Mouse (Mus musculus) kidney, postnatal 0 days (tissue): ENCODE results near the gene Adarb1. TPM values are rescaled to one million over a fixed set of nuclear protein-coding genes. Genes with fewer than 3 reads are reported as not detected.

Experiments used
- ATAC-seq: fragments of 200-750 bp; cut with Nextera tagmentation; replicated peaks from 2 replicates; pipeline ENCODE4 v1.8.0; 2017; ENCODE audit warnings: low read depth, moderate number of reproducible peaks, moderate TSS enrichment, moderate library complexity; ENCODE audit not compliant: low FRiP score
- DNase-seq: peaks from one replicate; pipeline ENCODE4 v3.0.0-alpha.2; 2016; ENCODE audit warnings: low spot score
- H3K27ac ChIP-seq: fragments of 300-500 bp; sonication (generic); 2 replicates; pipeline ENCODE4 v1.5.1; 2014; ENCODE audit warnings: mild to moderate bottlenecking
- H3K27me3 ChIP-seq: fragments of 300-500 bp; sonication (generic); 2 replicates; pipeline ENCODE4 v1.6.1; 2014; ENCODE audit warnings: low read length, mixed read lengths; ENCODE audit not compliant: insufficient read depth
- H3K36me3 ChIP-seq: fragments of 300-500 bp; sonication (generic); 2 replicates; pipeline ENCODE4 v1.6.1; 2014; ENCODE audit warnings: low read length, mixed read lengths; ENCODE audit not compliant: insufficient read depth
- H3K4me1 ChIP-seq: fragments of 300-500 bp; sonication (generic); replicated peaks from 2 replicates; pipeline ENCODE4 v1.6.1; 2014; ENCODE audit warnings: antibody characterized with exemption, low read length, mixed read lengths; ENCODE audit not compliant: insufficient read depth
- H3K4me2 ChIP-seq: fragments of 300-500 bp; sonication (generic); 2 replicates; pipeline ENCODE4 v1.6.1; 2014; ENCODE audit warnings: mild to moderate bottlenecking, low read length, moderate library complexity, mixed read lengths
- H3K4me3 ChIP-seq: fragments of 300-500 bp; sonication (generic); replicated peaks from 2 replicates; pipeline ENCODE4 v1.5.1; 2014; ENCODE audit warnings: low read depth, low read length
- H3K9ac ChIP-seq: fragments of 300-500 bp; sonication (generic); 2 replicates; pipeline ENCODE4 v1.6.1; 2014; ENCODE audit warnings: low read depth, low read length
- H3K9me3 ChIP-seq: fragments of 300-500 bp; sonication (generic); replicated peaks from 2 replicates; pipeline ENCODE4 v1.6.1; 2016; ENCODE audit warnings: low read length, inconsistent platforms, mixed read lengths
- CTCF ChIP-seq: IDR thresholded peaks from 2 replicates; pipeline ENCODE4 v1.5.1; 2016; ENCODE audit warnings: antibody characterized with exemption, low read depth, mild to moderate bottlenecking, moderate library complexity
- WGBS: fragments of 180-500 bp; shearing (Covaris S2); extraction: QIAGEN DNeasy Blood & Tissue Kit; methylation state at CpG from one replicate; pipeline ENCODE4 v1.1.7; 2014; 5-methylcytosine and 5-hydroxymethylcytosine counted together
- polyA plus RNA-seq: library from polyadenylated mRNA; unstranded; fragments of >200 nt; fragmentation: Nextera tagmentation; extraction: Ambion mirVana; gene quantifications from 2 replicates; pipeline ENCODE4 v1.2.1, GENCODE M21; 2015

Adarb1 gene
- polyA plus RNA-seq = 4.6 TPM in 2 replicates

GRCm38 (mm10) chr10:77418138-77418537 lies at the start of gene Adarb1:
Gene Adarb1 (minus strand): TSS chr10:77418270.
- Histone ChIP-seq H3K36me3 (no peaks in the 10 kb centered on the region), H3K9ac (peak within 1 kb of the TSS; percentile 44), H3K27ac (no peak within 1 kb of the TSS), H3K27me3 (0 out of 2 replicates have a peak, but pooled peaks cover 13% of the 10 kb centered on the region), H3K9me3 (no peaks in the 10 kb centered on the region), H3K4me2 (peak within 1 kb of the TSS; percentile 98), H3K4me3 (peak within 1 kb of the TSS; percentile 77), H3K4me1 (peaks cover 5% of the 10 kb centered on the region; the same call in 1 of the 2 replicates)
- TF ChIP-seq CTCF = no peak
- peak; percentile 88 for DNase-seq
- peak; percentile 89 for ATAC-seq
- WGBS = under 1% methylated on average over 48 of the region's 57 CpGs

- Histone ChIP-seq H3K36me3 (no peaks in the 10 kb centered on the region), H3K27ac (no peak overlapping the region), H3K9me3 (no peaks in the 10 kb centered on the region), H3K9ac (no peak overlapping the region), H3K4me1 (no peaks in the 10 kb centered on the region), H3K27me3 (no peaks in the 10 kb centered on the region), H3K4me2 (no peak overlapping the region), H3K4me3 (no peak overlapping the region)
- ATAC-seq (no peak), DNase-seq (no peak)
- WGBS = 84% methylated on average over 6 of the region's 6 CpGs
- TF ChIP-seq CTCF = no peak
Observed at GRCm38 (mm10) chr10:77467407-77467806, 49.3 kb upstream of the Adarb1 start.

GRCm38 (mm10) chr10:77465902-77466301 lies 47.8 kb upstream of the Adarb1 start:
- 68% methylated on average over 5 of the region's 5 CpGs for WGBS
- no peak overlapping the region for H3K4me2 ChIP-seq
- no peak for TF ChIP-seq CTCF
- ATAC-seq (no peak), DNase-seq (no peak)
- H3K27ac ChIP-seq = no peak overlapping the region
- no peak overlapping the region for H3K4me3 ChIP-seq
- no peaks in the 10 kb centered on the region for H3K9me3 ChIP-seq
- H3K9ac ChIP-seq = no peak overlapping the region
- no peaks in the 10 kb centered on the region for H3K4me1 ChIP-seq
- no peaks in the 10 kb centered on the region for H3K36me3 ChIP-seq
- H3K27me3 ChIP-seq = no peaks in the 10 kb centered on the region

- Histone ChIP-seq H3K27ac (no peak overlapping the region), H3K36me3 (no peaks in the 10 kb centered on the region), H3K4me2 (no peak overlapping the region), H3K9ac (no peak overlapping the region), H3K4me1 (no peaks in the 10 kb centered on the region), H3K27me3 (no peaks in the 10 kb centered on the region), H3K4me3 (no peak overlapping the region), H3K9me3 (no peaks in the 10 kb centered on the region)
- TF ChIP-seq CTCF = no peak
- DNase-seq (peak; percentile 28), ATAC-seq (0 out of 2 replicates have a peak, but pooled peaks have one; percentile 23)
- 69% methylated on average over 10 of the region's 10 CpGs for WGBS
Observed at GRCm38 (mm10) chr10:77464181-77464936, 46.3 kb upstream of the Adarb1 start.

GRCm38 (mm10) chr10:77461161-77461560 lies 43.1 kb upstream of the Adarb1 start:
- H3K4me2 ChIP-seq = no peak overlapping the region
- H3K4me3 ChIP-seq = no peak overlapping the region
- 70% methylated on average over 8 of the region's 8 CpGs for WGBS
- H3K9me3 ChIP-seq = no peaks in the 10 kb centered on the region
- H3K27ac ChIP-seq = no peak overlapping the region
- TF ChIP-seq CTCF = no peak
- no peaks in the 10 kb centered on the region for H3K27me3 ChIP-seq
- no peaks in the 10 kb centered on the region for H3K4me1 ChIP-seq
- H3K36me3 ChIP-seq = no peaks in the 10 kb centered on the region
- ATAC-seq (no peak), DNase-seq (no peak)
- H3K9ac ChIP-seq = no peak overlapping the region

GRCm38 (mm10) chr10:77457701-77458100 lies 39.6 kb upstream of the Adarb1 start:
- no peak for TF ChIP-seq CTCF
- Histone ChIP-seq H3K9me3 (no peaks in the 10 kb centered on the region), H3K27ac (no peak overlapping the region), H3K4me3 (no peak overlapping the region), H3K27me3 (no peaks in the 10 kb centered on the region), H3K4me1 (no peaks in the 10 kb centered on the region), H3K9ac (no peak overlapping the region), H3K36me3 (no peaks in the 10 kb centered on the region), H3K4me2 (no peak overlapping the region)
- WGBS = 84% methylated on average over 3 of the region's 3 CpGs
- DNase-seq (no peak), ATAC-seq (no peak)
